Mouse (Mus musculus): ENCODE measurements at regions not wholly inside any gene's neighbourhood (a gene's known extent, or its start where the extent isn't known, plus 50 kb on each side); places are given as distances from the start of the nearest gene placed in this dataset.

DNA sequence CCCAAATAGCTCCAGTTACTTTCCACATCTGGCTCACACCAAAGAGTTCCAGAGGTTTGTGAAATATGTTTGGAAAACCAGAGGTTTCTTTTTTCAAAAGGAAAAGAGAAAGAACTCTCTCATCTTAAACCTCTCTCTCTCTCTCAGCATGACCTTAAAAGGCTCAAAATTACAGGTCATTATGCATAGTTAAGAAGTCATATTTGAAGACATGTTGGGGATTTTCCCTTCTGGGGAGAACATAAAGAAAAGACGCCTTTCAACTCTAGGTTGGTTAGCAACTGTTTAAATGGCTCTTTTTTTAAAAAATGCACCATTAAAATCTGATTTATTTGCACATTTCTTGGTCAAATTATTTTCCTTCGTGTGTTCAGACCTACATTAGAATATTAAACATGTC is 218.4 kb downstream of the Col12a1 start:
- no peak for TF ChIP-seq CTCF (IDR thresholded peaks at IDR 0.05; ENCODE audit: borderline replicate concordance, control insufficient read depth, extremely low read depth, insufficient read depth, low read length, poor library complexity)
- TF ChIP-seq POLR2A (IDR thresholded peaks at IDR 0.05; ENCODE audit: control insufficient read depth, extremely low read depth, insufficient read depth, low read length, poor library complexity), result no peak
